Mouse (Mus musculus) spleen, adult 2 months (tissue): ENCODE results near the gene Kctd5.

ENCODE experiments used
- CTCF ChIP-seq: fragments of 200-500 bp; IDR thresholded peaks from 2 replicates; pipeline ENCODE4 v1.5.1; 2011; ENCODE audit warnings: mild to moderate bottlenecking, inconsistent platforms; ENCODE audit not compliant: insufficient read depth, insufficient read length, insufficient replicate concordance; ENCODE audit errors: extremely low read depth
- POLR2A ChIP-seq: fragments of 200-500 bp; IDR thresholded peaks from 2 replicates; pipeline ENCODE4 v1.6.1; 2011; ENCODE audit warnings: low read depth, low read length, inconsistent platforms

DNA sequence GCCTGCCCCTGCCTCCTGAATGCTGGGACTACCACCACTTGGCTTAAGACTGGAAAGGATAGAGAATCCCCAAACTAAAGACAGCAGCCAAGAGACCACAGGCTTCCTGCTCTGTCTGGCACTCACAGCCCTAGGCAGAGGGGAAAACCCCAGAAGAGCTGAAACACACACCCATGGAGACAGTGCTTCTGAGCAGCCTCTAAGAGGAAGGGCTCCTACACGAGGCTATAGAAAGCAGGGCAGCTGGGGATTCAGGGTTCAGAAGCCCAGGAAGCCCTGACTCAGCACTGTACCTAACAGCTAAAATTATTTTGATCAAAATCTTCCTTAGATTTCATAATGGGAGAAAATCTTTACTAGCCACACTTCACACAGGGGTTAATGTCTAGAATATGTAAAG is 11.3 kb upstream of the Kctd5 start:
- TF ChIP-seq CTCF: no peak
- no peak for TF ChIP-seq POLR2A
